Mouse (Mus musculus) heart, adult 2 months (tissue): ENCODE results near the gene Pde11a.

Source experiments
- EP300 ChIP-seq: fragments of 200-500 bp; IDR thresholded peaks from 2 replicates; pipeline ENCODE4 v1.6.1; 2011; ENCODE audit warnings: low read depth, low read length, control low read depth; ENCODE audit not compliant: insufficient read depth
- POLR2A ChIP-seq: fragments of 200-500 bp; IDR thresholded peaks from 2 replicates; pipeline ENCODE4 v1.6.1; 2011; ENCODE audit warnings: mild to moderate bottlenecking, low read depth, low read length, control low read depth; ENCODE audit not compliant: insufficient read depth

DNA sequence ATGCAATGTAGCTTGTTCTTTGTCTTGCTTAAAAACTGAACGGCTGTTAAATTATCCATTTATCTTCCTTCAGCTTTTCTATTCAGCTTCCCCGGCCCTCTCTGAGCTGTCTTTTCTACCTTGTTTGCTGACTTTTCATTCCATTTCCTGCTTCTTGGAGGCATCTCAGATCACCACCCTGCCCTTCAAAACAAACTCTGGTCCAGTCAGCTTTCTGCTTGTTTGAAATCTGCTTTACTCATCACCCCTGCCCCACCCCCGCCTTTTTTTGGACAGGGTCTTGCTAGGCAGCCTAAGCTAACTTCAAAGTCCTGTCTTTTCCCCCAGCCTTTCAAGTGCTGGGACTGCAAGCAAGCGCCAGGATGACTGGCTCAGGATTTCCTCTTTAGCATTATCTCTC, 332.4 kb downstream of the Pde11a start:
- no peak for TF ChIP-seq POLR2A
- no peak for TF ChIP-seq EP300
